Comparison of ENCODE assay signal across 26 mouse cellular contexts in genomic region chr1:23753091-23753490, GRCm38 (mm10).
"Had no signal": no experiment of that assay in that cellular context is flagged by ENCODE, and none has a peak within 500 bp of the region (broad histone marks: within the 10 kb centered on the region; RNA-seq: fewer than 3 reads in every experiment).

No protein-coding gene starts in this region.

- H3K9me3 ChIP-seq: heart, embryonic 10.5 days; heart, embryonic 12.5 days; hindbrain, embryonic 10.5 days; hindbrain, embryonic 12.5 days; intestine, embryonic 15.5 days; kidney, embryonic 15.5 days; limb, embryonic 10.5 days; limb, embryonic 12.5 days; liver, embryonic 13.5 days; liver, embryonic 15.5 days had no signal

- H3K4me2 ChIP-seq: heart, embryonic 12.5 days; hindbrain, embryonic 12.5 days; hindbrain, embryonic 14.5 days; intestine, embryonic 15.5 days; kidney, embryonic 15.5 days; limb, embryonic 12.5 days; liver, embryonic 11.5 days; liver, embryonic 13.5 days; liver, embryonic 15.5 days had no signal

- H3K4me3 ChIP-seq: gastrocnemius, adult 2 months; heart, embryonic 10.5 days; heart, embryonic 12.5 days; hindbrain, embryonic 10.5 days; hindbrain, embryonic 12.5 days; intestine, embryonic 15.5 days; kidney, embryonic 15.5 days; layer of hippocampus, adult 2 months; left cerebral cortex, adult 2 months; limb, embryonic 10.5 days; limb, embryonic 12.5 days; liver, embryonic 13.5 days; liver, embryonic 15.5 days had no signal

- H3K27me3 ChIP-seq: heart, embryonic 12.5 days; hindbrain, embryonic 12.5 days; intestine, embryonic 15.5 days; kidney, embryonic 15.5 days; liver, embryonic 13.5 days; liver, embryonic 15.5 days had no signal

- DNase-seq: gastrocnemius, adult 2 months; gastrocnemius, postnatal 10 days; gastrocnemius, postnatal 25 days; heart, adult 18-20 months; heart, postnatal 10 days; heart, postnatal 4 days; kidney, postnatal 4 days; liver; liver, embryonic 13.5 days; liver, postnatal 0 days had no signal

- ATAC-seq: hindbrain, embryonic 16.5 days; inflammation-experienced regulatory T-cells, adult 6 months; intestine, embryonic 15.5 days; intestine, postnatal 0 days; liver, postnatal 0 days had no signal

- H3K27ac ChIP-seq: gastrocnemius, adult 2 months; heart, embryonic 10.5 days; hindbrain, embryonic 10.5 days; hindbrain, embryonic 12.5 days; hindbrain, embryonic 14.5 days; intestine, embryonic 15.5 days; kidney, embryonic 15.5 days; layer of hippocampus, adult 2 months; left cerebral cortex, adult 2 months; limb, embryonic 10.5 days; limb, embryonic 12.5 days; liver, embryonic 13.5 days; liver, embryonic 15.5 days had no signal

- H3K9ac ChIP-seq: heart, embryonic 12.5 days; hindbrain, embryonic 12.5 days; hindbrain, embryonic 14.5 days; intestine, embryonic 15.5 days; kidney, embryonic 15.5 days; limb, embryonic 12.5 days; liver, embryonic 13.5 days; liver, embryonic 15.5 days; liver, postnatal 0 days had no signal

- H3K36me3 ChIP-seq: heart, embryonic 10.5 days; heart, embryonic 12.5 days; hindbrain, embryonic 10.5 days; hindbrain, embryonic 12.5 days; intestine, embryonic 15.5 days; kidney, embryonic 15.5 days; limb, embryonic 10.5 days; limb, embryonic 12.5 days; liver, embryonic 13.5 days; liver, embryonic 15.5 days had no signal

- H3K4me1 ChIP-seq: heart, embryonic 10.5 days; heart, embryonic 12.5 days; hindbrain, embryonic 10.5 days; hindbrain, embryonic 12.5 days; intestine, embryonic 15.5 days; kidney, embryonic 15.5 days; limb, embryonic 10.5 days; limb, embryonic 12.5 days; liver, embryonic 13.5 days; liver, embryonic 15.5 days had no signal
